ENCODE assay signal across 20 mouse cellular contexts in the genomic region with DNA sequence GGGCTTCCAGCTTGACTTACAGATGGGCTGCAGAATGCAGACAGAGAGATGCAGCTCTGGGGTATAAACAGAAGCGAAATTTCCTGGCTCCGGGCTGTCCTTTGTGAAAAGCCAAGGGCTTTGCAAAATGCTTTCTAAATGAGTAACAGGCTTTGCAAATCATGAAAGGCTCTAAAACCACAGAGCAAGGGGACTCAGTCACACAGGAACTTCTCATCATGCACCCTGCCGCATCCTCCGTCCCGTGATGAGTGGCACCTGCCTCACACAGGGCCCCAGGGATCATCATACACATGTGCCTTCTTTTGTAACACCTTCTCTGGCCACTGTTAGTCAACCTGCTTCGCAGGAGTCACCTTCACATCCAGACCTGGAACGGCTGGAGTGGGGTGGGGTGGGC. TPM values are rescaled to one million over a fixed set of nuclear protein-coding genes. Genes with fewer than 3 reads are reported as not detected.
DNase-seq lines count a peak whose midpoint lies in the region; ATAC-seq lines count a peak whose summit lies in the region.
"Had no signal": no experiment of that assay in that cellular context is flagged by ENCODE, and none has a peak within 500 bp of the region (broad histone marks: within the 10 kb centered on the region; RNA-seq: fewer than 3 reads in every experiment).

No protein-coding gene starts in this region.

- no peaks in the 10 kb centered on the region for H3K4me1 ChIP-seq in heart, embryonic 11.5 days (ENCODE audit: control insufficient read depth, insufficient read depth, low read length)
- H3K4me1 ChIP-seq: forebrain, embryonic 13.5 days; heart, embryonic 10.5 days; hindbrain, embryonic 13.5 days; neural tube, embryonic 15.5 days had no signal

- no peaks in the 10 kb centered on the region for H3K36me3 ChIP-seq in splenic B cell, adult 2 months (ENCODE audit: control insufficient read depth, insufficient read depth, low read length, poor library complexity, severe bottlenecking)
- no peaks in the 10 kb centered on the region for H3K36me3 ChIP-seq in heart, embryonic 11.5 days (ENCODE audit: control insufficient read depth, insufficient read depth, low read length)
- H3K36me3 ChIP-seq: heart, embryonic 10.5 days; hindbrain, embryonic 13.5 days; liver, embryonic 15.5 days; neural tube, embryonic 15.5 days had no signal

- ATAC-seq in activated CD4-positive, CD25-positive, alpha-beta regulatory T cell, adult 4 months: peak; percentile 88
- no peak for ATAC-seq in heart, embryonic 11.5 days (replicated peaks; ENCODE audit: insufficient number of reproducible peaks, low FRiP score, low TSS enrichment)
- ATAC-seq: forebrain, embryonic 13.5 days had no signal

- H3K27me3 ChIP-seq in splenic B cell, adult 2 months (ENCODE audit: control insufficient read depth, insufficient read depth, low read length, poor library complexity, severe bottlenecking): no peaks in the 10 kb centered on the region
- H3K27me3 ChIP-seq in heart, embryonic 11.5 days (ENCODE audit: control insufficient read depth, insufficient read depth, low read length): peaks cover 3% of the 10 kb centered on the region

- no peak overlapping the region for H3K4me3 ChIP-seq in heart, embryonic 11.5 days (ENCODE audit: low read depth, low read length)
- H3K4me3 ChIP-seq: forebrain, embryonic 13.5 days; heart, embryonic 10.5 days; hindbrain, embryonic 13.5 days; layer of hippocampus, adult 2 months; liver, embryonic 15.5 days; neural tube, embryonic 15.5 days had no signal

- DNase-seq in 3134 (ENCODE audit: extremely low read depth, insufficient read length, low spot score): peak; percentile 64
- peak; percentile 69 for DNase-seq in CD4-positive, CD25-positive, alpha-beta regulatory T cell, adult 2 months (ENCODE audit: low read depth, low spot score)
- peak; percentile 79 for DNase-seq in splenic B cell, adult 2 months (ENCODE audit: low read depth, low spot score)
- DNase-seq in adrenal gland, adult (ENCODE audit: inconsistent age in 2 of 2, low spot score in 1 of 2): no peak
- no peak for DNase-seq in cerebellum, adult 18-20 months
- DNase-seq: cerebellum, adult 11 months; cerebellum, postnatal 25 days; gastrocnemius, postnatal 14 days; heart, postnatal 14 days; kidney, adult 11 months; lung, postnatal 10 days had no signal

- H3K27ac ChIP-seq in heart, embryonic 11.5 days (ENCODE audit: low read depth, low read length): no peak overlapping the region
- H3K27ac ChIP-seq: forebrain, embryonic 13.5 days; heart, embryonic 10.5 days; hindbrain, embryonic 13.5 days; kidney, postnatal 0 days; layer of hippocampus, adult 2 months; liver, embryonic 15.5 days; neural tube, embryonic 15.5 days had no signal

- no peak overlapping the region for H3K9ac ChIP-seq in heart, embryonic 11.5 days (ENCODE audit: low read depth, low read length)
- H3K9ac ChIP-seq: forebrain, embryonic 13.5 days; hindbrain, embryonic 13.5 days; liver, embryonic 15.5 days; neural tube, embryonic 15.5 days had no signal

- no peaks in the 10 kb centered on the region for H3K9me3 ChIP-seq in heart, embryonic 11.5 days (replicated peaks; ENCODE audit: control insufficient read depth, low read length)
- H3K9me3 ChIP-seq: forebrain, embryonic 13.5 days; heart, embryonic 10.5 days; hindbrain, embryonic 13.5 days; liver, embryonic 15.5 days; neural tube, embryonic 15.5 days had no signal

- H3K4me2 ChIP-seq in heart, embryonic 11.5 days: no peak overlapping the region
- H3K4me2 ChIP-seq: forebrain, embryonic 13.5 days; hindbrain, embryonic 13.5 days; liver, embryonic 15.5 days; neural tube, embryonic 15.5 days had no signal

- 77% methylated on average over 7 of the region's 7 CpGs for WGBS in heart, embryonic 11.5 days (ENCODE audit: insufficient replicate concordance)

RNA-seq across cellular contexts. Expression of gene Map4k1, which starts 43.7 kb away (rescaled TPM):
- polyA plus RNA-seq in activated CD4-positive, CD25-positive, alpha-beta regulatory T cell, adult 4 months (2017; shearing (Covaris generic)): 100 to 1,000 TPM in 1 of 2 experiments, 10 to 100 TPM in 1; 88.8 to 120 TPM
- polyA plus RNA-seq in heart, embryonic 11.5 days (2014; fragmentation: Nextera tagmentation; extraction: Ambion mirVana): 6.8 and 6.9 TPM in 2 replicates

RNA-seq across cellular contexts. Expression of gene Eif3k, which starts 43.9 kb away (rescaled TPM):
- polyA plus RNA-seq in activated CD4-positive, CD25-positive, alpha-beta regulatory T cell, adult 4 months (2017; shearing (Covaris generic)): 100 to 1,000 TPM; 603 to 630 TPM
- polyA plus RNA-seq in heart, embryonic 11.5 days (2014; fragmentation: Nextera tagmentation; extraction: Ambion mirVana): 278 and 286 TPM in 2 replicates

Comparison
In these comparisons a context has a peak if more than half of its experiments do, and no peak if none do; other contexts are left out.
1. DNase-seq: peak in 3134 (single experiment), CD4-positive, CD25-positive, alpha-beta regulatory T cell, adult 2 months (single experiment) and splenic B cell, adult 2 months (single experiment); none in adrenal gland, adult (0 of 2) and cerebellum, adult 18-20 months (0 of 2).
2. RNA of gene Map4k1, which starts 43.7 kb away (polyA plus RNA-seq): 88.8 to 120 TPM in activated CD4-positive, CD25-positive, alpha-beta regulatory T cell, adult 4 months; 6.8 to 6.9 TPM in heart, embryonic 11.5 days; every median in the first group is over 10 times any median in the second.